Mouse (Mus musculus) right cerebral cortex, adult 18-20 months (tissue): ENCODE results near the gene Dgcr6.
A peak's percentile ranks its signal among the peaks of the same experiment; 100 is the strongest.

ENCODE experiments used
- DNase-seq: peaks from one replicate; pipeline ENCODE4 v3.0.0; 2022; ENCODE audit warnings: mixed read lengths

Dgcr6 gene

GRCm38 (mm10) chr16:18072089-18072488, 19.4 kb downstream of the Dgcr6 start:
- no peak for DNase-seq

- no peak for DNase-seq
These were observed 20.8 kb downstream of the Dgcr6 start for GRCm38 (mm10) chr16:18073259-18073962.

GRCm38 (mm10) chr16:18074611-18075010, 22.0 kb downstream of the Dgcr6 start:
- DNase-seq, result no peak

DNA sequence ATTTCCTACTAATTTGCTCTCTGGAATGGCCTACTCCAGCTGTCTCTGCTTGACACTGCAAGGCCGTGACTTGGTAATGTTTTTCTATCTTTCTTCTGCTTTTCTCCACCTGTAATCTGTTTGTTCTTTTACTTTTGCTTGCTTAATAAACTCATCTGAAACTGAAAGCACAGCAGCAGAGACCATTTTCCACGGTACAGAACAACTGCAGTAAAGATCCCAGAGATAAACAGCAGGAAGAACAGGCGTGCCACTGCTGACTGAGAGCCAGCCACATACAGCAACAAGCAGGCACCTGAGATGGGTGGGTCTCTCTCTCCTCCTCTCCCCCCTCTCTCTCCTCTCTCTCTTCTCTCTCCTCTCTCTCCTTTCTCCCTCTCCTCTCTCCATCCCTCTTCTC, 22.5 kb downstream of the Dgcr6 start:
- no peak for DNase-seq

DNA sequence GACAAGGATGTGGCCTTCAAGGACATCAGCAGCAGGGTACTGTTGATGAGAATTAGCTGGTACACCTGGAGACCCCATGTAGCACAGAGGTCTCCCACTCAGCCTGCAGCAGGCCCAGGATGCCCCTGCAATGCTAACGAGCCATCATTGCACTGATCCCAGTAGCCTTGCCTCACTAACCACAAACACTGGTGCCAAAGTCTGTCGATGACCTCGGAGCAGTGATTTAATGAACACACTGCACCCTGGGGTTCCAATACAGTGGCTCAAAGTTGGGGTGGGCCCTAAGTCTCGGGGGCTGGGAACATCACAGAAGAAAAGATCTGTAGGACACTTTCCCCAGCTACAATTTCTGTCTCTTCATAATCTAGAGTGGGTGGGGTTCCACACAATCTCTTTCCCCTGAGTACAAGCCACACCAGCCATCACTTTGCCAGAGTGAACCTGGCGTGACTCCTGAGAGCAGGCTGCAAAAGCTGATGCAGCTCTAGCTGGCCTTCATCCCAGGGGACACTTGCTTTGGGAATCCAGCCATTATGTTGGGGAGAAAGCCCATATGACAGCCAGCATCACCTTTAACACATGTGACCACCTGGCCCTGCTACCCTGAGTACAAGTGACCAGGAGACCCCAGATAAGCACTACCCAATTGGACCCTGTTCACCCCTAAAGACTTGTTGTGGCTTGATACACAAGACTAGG, 25.8 kb downstream of the Dgcr6 start:
- no peak for DNase-seq

- DNase-seq, result no peak
These were observed 26.6 kb downstream of the Dgcr6 start for GRCm38 (mm10) chr16:18079300-18079699.

GRCm38 (mm10) chr16:18080171-18080570, 27.5 kb downstream of the Dgcr6 start:
- no peak for DNase-seq

DNA sequence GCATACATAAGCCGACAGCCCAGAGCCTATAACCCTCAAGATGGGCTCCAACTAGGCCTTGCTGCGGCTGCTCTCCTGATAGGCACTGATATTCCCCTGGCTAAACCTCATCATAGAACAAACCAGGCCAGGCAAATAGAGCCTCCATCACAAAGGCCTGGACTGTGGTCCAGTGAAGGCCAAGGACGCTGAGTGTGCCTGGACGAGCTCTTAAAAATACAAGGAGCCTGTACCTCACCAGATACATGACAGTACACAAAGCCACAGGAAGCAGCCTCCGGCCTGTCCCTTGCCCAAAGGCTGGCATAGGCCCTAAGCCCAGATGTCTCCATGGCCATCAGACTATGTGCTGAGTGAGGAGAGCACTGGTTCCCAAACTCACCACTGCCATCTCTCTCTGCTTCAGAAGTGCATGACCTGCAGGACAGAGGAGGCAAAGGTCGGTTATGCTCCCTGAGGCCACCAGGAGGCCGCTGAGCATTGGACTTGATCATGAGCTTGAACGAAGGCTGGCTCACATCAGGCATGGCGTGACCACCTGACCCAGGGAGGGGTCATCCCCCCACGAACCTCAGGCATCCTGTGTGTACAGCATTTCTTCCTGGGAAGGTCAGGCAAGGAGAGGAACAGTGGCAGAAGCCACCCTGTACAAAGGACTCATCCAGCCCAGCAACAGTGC, 28.6 kb downstream of the Dgcr6 start:
- no peak for DNase-seq

DNA sequence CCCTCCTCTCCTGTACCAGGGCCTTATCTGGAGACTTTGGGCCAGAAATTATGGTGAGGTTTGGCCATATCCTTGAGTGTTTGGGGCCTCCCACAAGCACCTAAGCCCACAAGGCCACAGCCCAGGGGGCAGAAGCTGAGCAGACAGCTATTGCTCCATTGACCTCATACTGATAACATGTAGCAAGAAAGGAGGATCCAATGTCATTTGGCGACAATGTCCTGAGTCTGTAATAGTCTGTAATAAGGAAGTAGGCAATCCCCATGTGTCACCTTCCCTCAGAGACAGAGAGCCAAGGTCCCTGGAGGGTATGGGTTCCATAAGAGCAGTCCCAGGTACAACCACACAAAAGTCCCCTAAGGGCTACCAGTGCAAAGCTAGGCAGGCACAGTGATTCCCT, 29.6 kb downstream of the Dgcr6 start:
- no peak for DNase-seq

- peak; percentile 72 for DNase-seq
These were observed 30.7 kb downstream of the Dgcr6 start for GRCm38 (mm10) chr16:18083231-18083951.

DNA sequence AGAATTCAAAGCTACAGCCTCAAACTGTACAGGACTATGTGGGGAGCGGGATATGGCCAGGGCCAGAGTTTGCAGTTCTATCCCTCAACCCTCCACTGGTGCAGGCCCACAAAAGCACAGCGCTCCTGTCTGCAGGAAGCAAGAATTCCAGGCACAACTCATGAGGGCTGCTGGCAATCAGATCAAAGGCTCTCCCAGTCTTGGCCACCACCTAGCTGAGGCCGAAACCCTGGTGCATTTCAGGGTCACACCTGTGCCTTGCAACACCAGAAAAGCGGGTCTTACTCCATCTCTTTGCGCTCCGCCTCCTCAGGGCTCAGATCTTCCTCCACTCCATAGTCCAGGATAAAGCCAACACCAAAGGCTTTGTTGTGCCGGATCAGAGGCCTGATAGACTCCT, 31.6 kb downstream of the Dgcr6 start:
- DNase-seq, result no peak

GRCm38 (mm10) chr16:18087101-18087500, 34.4 kb downstream of the Dgcr6 start:
- no peak for DNase-seq

- no peak for DNase-seq
These were observed 43.7 kb downstream of the Dgcr6 start for GRCm38 (mm10) chr16:18096348-18096747.

DNA sequence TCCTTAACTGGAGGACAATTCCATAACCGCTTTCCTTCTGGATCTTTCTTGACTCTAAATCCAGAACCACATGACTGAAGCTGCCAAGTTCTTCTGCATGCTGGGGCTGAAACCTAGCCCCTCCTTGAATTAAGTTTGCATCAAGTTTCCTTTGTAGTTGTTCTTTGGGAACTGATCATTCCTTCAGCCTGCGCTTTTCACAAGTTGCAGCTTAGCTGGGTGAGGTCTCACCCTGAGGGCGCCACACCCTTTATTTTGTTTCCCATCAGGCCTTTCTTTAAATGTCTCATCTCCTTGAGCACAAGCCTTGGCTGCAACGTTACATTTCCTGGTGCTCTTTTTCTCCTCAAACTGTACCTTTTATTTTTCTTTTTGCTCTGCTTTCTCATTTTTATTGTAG, 50.2 kb downstream of the Dgcr6 start:
- no peak for DNase-seq

- DNase-seq, result no peak
These were observed 50.7 kb downstream of the Dgcr6 start for GRCm38 (mm10) chr16:18103366-18103765.

- DNase-seq, result no peak
These were observed 51.1 kb downstream of the Dgcr6 start for GRCm38 (mm10) chr16:18103808-18104207.

DNA sequence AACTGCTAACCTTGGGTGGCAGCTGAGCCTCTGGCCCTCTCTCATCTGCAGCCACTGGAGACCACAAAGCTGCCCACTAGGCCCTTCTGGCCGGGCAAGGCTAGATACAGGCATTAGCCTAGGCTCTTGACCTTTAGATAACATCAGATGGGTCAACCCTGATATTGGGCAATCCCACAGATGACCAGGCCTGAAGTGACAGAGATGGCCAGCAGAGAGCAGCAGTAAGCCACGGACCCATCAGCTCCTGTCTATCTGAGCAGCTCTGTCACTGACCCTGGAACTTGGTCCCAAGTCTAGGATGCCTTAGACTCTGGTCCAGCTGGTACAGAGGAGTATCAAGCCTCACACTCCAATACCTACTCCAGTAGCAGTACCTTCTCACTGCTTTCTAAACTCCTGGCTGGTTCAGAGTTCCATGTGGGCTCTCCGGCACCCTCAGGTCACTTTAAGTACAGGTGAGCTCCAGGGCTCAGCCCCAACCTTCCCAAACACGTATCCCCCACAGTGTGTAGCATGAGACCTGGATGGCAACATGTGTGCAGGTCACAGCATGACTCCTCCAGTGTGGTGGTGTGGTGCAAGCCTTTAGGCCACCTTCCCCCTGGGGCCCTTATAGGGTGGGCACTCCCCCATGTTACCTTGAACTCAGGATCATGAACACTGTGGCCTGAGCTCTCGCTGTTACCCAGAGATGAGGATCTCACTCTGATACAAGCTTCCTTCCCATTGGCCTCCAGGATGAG, 55.7 kb downstream of the Dgcr6 start:
- peak; percentile 72 for DNase-seq

GRCm38 (mm10) chr16:18111042-18111441, 58.4 kb downstream of the Dgcr6 start:
- DNase-seq, result no peak

DNA sequence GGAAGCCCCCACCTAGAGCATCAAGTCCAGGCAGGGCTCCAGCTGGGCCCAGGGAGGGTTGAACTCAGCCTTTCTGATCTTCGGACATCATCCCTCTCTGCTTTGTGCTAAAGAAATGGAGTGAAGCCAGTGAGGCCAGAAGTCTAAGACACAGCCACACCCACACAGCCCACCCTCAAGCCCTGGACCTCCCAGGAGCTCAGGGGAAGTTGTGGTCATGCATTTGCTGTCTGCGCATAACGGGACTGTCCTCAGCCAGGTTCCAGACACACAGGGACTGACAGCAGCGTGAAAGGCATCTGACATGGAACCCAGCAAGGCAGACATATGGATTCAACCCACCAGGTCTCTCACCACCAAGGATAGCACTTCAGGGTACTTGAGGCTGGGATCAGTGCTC, 63.8 kb downstream of the Dgcr6 start:
- no peak for DNase-seq

- no peak for DNase-seq
These were observed 65.6 kb downstream of the Dgcr6 start for GRCm38 (mm10) chr16:18118285-18118684.

- DNase-seq, result peak; percentile 59
These were observed 66.5 kb downstream of the Dgcr6 start for GRCm38 (mm10) chr16:18119031-18119730.
